Mouse (Mus musculus) left cerebral cortex, adult 9 months (tissue): Measurements from ENCODE around the gene Hist1h3f.
A peak's percentile ranks its signal among the peaks of the same experiment; 100 is the strongest.
"Not testable (repeated sequence)": the region's sequence is repeated elsewhere in the genome, so short reads cannot be mapped to it uniquely, and the experiment has no call there.

ENCODE experiments used
- DNase-seq, 2 experiments: peaks; one replicate each; pipeline ENCODE4 v3.0.0; 2022; ENCODE audit warnings: low spot score in 2 of 2

The Hist1h3f gene

GRCm38 (mm10) chr13:23562699-23563462 is 19.0 kb downstream of the Hist1h3f start:
- DNase-seq = peak in 1 of 2 experiments; percentile 49

DNA sequence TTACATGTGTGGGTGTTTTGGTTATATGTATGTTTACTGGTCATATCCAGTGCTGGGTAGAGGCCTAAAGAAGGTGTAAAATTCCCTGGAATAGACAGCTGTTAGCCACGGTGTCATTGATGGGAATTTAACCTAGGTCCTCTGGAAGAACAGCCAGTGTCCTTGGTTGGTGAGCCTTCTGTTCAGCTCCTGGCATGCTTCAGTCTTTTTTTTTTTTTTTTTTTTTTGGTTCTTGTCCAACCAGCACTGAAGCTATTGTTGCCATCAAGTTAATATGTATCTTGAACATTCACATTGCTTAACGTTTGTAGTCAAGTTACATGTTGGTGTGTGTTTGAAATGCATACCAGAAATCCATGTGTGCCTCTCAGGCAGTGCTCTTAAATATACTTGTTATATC is 20.6 kb downstream of the Hist1h3f start:
- no peak for DNase-seq

GRCm38 (mm10) chr13:23570261-23571021 is 26.6 kb downstream of the Hist1h3f start:
- not testable (repeated sequence) for DNase-seq

DNA sequence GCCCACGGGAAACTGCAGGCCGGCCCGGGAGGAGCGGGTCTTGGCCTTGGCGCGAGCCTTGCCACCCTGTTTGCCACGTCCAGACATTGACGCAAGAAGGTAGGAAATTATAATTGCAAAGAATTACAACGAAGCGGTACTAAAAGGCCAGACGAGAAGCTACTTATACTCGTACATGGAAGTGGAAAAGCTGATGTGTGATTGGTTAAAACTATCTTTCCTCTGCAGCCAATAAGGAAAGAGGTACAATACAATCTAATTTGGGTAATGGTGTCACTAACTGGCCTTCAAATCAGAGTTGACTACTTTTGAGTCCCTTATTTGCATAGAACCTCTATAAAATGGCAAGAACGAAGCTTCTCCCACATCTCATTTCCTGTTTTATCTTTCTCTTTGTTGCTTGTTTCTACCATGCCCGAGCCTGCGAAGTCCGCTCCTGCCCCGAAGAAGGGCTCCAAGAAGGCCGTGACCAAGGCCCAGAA is 27.2 kb downstream of the Hist1h3f start, which contains the start of the genes Hist1h2ae and Hist1h2bg:
Gene Hist1h2ae (minus strand): TSS at position 199 of the 482 bp plus-strand sequence.
Gene Hist1h2bg (plus strand): TSS at position 375 of the 482 bp plus-strand sequence.
- peak; percentile 86 to 94 for DNase-seq

- not testable (repeated sequence) for DNase-seq
Measured at GRCm38 (mm10) chr13:23571504-23572217, 27.8 kb downstream of the Hist1h3f start.

DNA sequence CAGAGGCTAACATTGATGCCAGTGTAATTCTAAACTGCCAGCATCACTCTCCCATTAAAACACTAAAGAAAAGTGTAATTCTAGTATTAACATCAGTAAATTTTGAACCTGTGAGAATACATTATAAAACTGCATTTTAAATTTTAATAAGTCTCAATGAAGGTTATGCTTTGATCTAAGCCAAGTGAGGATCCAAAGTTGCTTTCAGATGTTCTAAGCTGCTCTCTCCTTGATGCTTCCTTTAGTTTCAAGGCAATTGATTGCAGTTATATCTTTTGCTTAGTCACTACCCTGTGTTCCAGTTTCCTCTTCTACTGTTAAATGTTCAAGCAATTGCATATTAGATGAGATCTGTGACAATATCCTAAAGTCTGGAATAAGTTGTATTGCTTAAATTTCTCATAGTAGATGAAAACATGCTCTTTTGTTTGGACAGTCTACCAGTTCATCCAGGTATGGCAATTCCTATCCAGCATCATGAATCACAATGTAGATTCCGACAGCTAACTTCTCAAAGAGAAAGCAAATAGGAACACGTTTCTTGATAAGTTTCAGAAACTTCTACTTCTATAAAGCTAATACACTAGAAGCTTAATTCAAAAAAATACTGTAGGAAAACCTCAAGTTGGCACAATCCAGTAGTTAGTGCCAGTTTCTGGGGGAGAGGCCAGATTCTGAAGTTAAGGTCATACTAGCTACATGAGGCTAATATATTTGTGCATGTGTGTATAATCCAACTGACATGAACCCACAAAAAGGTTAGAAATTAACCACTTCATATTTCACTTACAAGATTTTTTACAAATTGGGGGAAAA is 28.6 kb downstream of the Hist1h3f start:
- DNase-seq = no peak

GRCm38 (mm10) chr13:23573034-23573897 is 29.4 kb downstream of the Hist1h3f start:
- DNase-seq = not testable (repeated sequence)

GRCm38 (mm10) chr13:23573898-23574524 is 30.2 kb downstream of the Hist1h3f start, which contains the start of the genes Hist1h2bf and Hist1h2ad:
Gene Hist1h2bf (minus strand): TSS chr13:23574196.
Gene Hist1h2ad (plus strand): TSS chr13:23574381.
- peak; percentile 96 to 97 for DNase-seq

- DNase-seq = not testable (repeated sequence)
Measured at GRCm38 (mm10) chr13:23574546-23575170, 30.8 kb downstream of the Hist1h3f start.

DNA sequence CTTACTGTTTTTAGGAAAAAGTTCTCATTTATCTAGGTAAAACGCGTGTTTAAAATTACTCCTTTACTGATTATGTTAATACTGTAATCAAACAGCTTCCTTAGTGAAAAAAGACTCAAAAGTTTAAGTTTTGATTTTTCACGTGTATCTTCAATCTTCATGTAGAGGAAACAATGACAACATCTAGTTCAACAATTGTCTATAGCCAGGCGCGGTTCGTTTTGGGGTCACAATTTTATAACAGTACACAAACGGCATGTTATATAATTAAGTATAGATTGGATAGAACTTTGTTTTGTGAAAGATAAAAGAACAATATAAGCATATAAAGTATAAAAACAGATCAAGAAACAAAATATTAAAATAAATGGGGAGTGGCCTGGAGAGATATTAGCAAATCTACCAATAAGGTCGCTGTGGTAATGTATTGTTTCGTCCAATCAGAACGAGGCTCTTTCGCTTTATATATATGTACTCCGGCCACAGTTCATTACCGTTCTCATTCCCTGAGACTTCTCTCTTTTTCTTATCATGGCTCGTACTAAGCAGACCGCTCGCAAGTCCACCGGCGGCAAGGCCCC is 31.5 kb downstream of the Hist1h3f start, which contains the start of gene Hist1h3d:
Gene Hist1h3d (plus strand): TSS at position 493 of the 581 bp plus-strand sequence.
- peak; percentile 69 to 83 for DNase-seq

DNA sequence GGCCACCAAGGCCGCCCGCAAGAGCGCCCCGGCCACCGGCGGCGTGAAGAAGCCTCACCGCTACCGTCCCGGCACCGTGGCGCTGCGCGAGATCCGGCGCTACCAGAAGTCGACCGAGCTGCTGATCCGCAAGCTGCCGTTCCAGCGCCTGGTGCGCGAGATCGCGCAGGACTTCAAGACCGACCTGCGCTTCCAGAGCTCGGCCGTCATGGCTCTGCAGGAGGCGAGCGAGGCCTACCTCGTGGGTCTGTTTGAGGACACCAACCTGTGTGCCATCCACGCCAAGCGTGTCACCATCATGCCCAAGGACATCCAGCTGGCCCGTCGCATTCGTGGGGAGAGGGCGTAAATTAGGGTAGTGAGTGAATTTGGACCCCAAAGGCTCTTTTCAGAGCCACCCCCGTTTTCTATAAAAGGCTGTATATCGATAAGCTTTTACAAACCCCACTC is 32.0 kb downstream of the Hist1h3f start:
- not testable (repeated sequence) for DNase-seq

DNA sequence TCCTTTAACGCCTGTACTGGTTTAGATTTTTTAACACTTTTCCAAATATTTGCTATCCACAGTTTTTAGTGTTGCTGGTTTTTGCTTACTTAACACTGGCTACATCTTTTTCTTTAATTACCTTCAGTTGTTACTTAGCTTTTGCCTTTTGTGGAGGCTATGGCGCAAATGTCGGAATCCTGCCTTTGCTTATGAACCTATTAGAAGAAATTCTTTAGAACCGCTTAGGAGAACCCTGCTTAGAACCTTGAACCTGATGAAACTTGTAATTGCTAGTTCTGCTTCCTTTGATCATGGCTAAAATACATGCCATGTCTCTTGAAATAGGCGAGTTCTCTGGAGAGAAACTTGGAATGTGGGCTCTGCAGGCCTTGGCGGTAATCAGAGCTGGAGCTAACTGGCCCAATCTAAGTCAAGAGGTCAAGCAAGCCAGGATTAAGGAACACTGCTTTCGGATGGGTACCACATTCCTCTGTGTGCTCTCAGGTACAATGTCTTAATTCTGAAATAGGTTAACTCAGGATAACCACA is 32.6 kb downstream of the Hist1h3f start:
- DNase-seq = no peak

DNA sequence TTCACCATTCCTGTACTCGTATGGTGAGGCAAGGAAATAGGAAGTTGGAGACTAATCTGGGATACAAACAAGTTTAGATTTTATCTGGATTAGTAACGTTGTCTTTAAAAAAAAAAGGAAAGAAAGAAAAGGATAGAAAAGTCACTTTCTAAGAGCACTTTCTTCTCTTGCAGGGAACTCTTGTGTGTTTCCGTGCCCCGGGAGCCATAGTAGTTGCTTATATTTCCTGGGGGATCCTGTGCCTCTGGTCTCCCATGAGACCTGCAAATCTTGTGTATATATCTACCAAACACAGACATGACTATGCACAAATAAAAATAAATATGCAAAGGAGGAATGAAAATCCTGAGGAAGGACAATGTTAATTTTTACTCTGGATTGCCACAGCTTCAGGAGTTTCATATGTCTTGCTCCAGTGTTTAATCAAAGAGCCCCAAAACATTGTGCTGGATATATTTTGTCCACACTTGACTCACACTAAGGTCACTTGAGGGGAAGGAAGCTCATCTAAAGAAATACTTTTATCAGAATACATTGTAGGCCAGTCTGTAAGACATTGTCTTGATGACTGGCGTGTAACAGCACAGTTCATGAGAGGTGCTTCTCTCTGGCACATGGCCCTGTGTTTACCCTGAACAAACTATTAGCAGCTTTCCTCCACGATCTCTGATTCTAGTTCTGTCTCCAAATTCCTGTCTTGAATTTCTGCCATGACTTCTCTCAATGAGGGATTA is 33.2 kb downstream of the Hist1h3f start:
- no peak for DNase-seq

- DNase-seq = no peak
Measured at GRCm38 (mm10) chr13:23577835-23578234, 34.0 kb downstream of the Hist1h3f start.

DNA sequence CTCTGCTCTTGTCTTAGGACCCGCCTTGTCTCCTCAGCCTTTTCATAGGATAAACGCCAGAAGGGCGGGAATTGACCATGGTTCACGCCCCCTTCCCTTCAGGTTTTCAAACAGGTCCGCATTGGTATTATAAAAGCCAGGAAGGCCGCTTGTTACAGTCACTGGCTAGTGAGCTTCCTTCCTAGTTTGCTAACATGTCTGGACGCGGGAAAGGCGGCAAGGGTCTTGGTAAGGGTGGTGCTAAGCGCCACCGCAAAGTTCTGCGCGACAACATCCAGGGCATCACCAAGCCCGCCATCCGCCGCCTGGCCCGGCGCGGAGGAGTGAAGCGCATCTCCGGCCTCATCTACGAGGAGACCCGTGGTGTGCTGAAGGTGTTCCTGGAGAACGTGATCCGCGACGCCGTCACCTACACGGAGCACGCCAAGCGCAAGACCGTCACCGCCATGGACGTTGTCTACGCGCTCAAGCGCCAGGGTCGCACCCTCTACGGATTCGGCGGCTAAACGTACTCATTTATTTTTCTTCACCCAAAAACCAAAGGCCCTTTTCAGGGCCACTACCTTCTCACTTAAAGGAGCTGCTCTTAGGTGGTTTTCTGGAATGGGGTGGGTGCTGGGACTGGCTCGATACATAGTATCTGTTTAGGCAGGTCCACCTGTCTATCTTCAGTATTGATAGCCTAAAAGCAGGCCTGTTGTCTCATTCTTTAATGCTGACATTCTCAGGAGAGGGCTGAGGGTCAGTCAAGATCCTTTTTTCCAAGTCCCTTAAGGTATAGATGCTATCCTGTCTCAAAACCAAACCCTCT is 37.8 kb downstream of the Hist1h3f start, which contains the start of gene Hist1h4d:
Gene Hist1h4d (plus strand): TSS at position 191 of the 811 bp plus-strand sequence.
- peak; percentile 96 to 99 for DNase-seq
